Mouse (Mus musculus) heart, postnatal 10 days (tissue): ENCODE results near the gene Fyn. TPM values are rescaled to one million over a fixed set of nuclear protein-coding genes. Genes with fewer than 3 reads are reported as not detected.

ENCODE experiments used
- DNase-seq, 2 experiments: peaks; one replicate each; pipeline ENCODE4 v3.0.0; 2021
- intact Hi-C: fragments of 180-260 bp; cut with DNase I; formaldehyde crosslinking; loops from one replicate; pipeline ENCODE4 v1.15.1; 2025
- total RNA-seq, 2 experiments: library from RNA; stranded (reverse); gene quantifications; 2 replicates each; pipeline ENCODE4 v1.2.3; 2021

The Fyn gene
- 10 to 100 TPM; 52.2 to 55.5 TPM for total RNA-seq

- no peak for DNase-seq
- intact Hi-C loops: loop anchor here (1.0 to 5.0 kb wide), 4 partner anchors 101 to 197 kb away; no protein-coding TSS in a partner anchor
Observed at GRCm38 (mm10) chr10:39368572-39369135, at the start of gene Fyn. Gene Fyn, plus strand, starts transcription at chr10:39368855.

GRCm38 (mm10) chr10:39320798-39321622 is 47.6 kb upstream of the Fyn start:
- intact Hi-C loops: no loop called here
- DNase-seq: peak; percentile 82

GRCm38 (mm10) chr10:39321623-39321985 is 47.1 kb upstream of the Fyn start:
- DNase-seq: no peak
- intact Hi-C loops: no loop called here

GRCm38 (mm10) chr10:39322143-39322542 is 46.5 kb upstream of the Fyn start:
- intact Hi-C loops: no loop called here
- DNase-seq: peak; percentile 13 to 21

- DNase-seq: no peak
- intact Hi-C loops: no loop called here
Observed at GRCm38 (mm10) chr10:39324291-39324690, 44.4 kb upstream of the Fyn start.

GRCm38 (mm10) chr10:39328661-39329060 is 40.0 kb upstream of the Fyn start:
- intact Hi-C loops: no loop called here
- no peak for DNase-seq

- intact Hi-C loops: no loop called here
- peak; percentile 35 to 38 for DNase-seq
Observed at GRCm38 (mm10) chr10:39334320-39334719, 34.3 kb upstream of the Fyn start.

GRCm38 (mm10) chr10:39335880-39336279 is 32.8 kb upstream of the Fyn start:
- no peak for DNase-seq
- intact Hi-C loops: no loop called here

- DNase-seq: no peak
- intact Hi-C loops: no loop called here
Observed at GRCm38 (mm10) chr10:39339189-39339968, 29.3 kb upstream of the Fyn start.

GRCm38 (mm10) chr10:39339969-39340236 is 28.8 kb upstream of the Fyn start:
- intact Hi-C loops: no loop called here
- no peak for DNase-seq

- DNase-seq: peak; percentile 32 to 46
- intact Hi-C loops: no loop called here
Observed at GRCm38 (mm10) chr10:39343551-39343950, 25.1 kb upstream of the Fyn start.

- DNase-seq: no peak
- intact Hi-C loops: no loop called here
Observed at GRCm38 (mm10) chr10:39345921-39346320, 22.7 kb upstream of the Fyn start.

- intact Hi-C loops: no loop called here
- no peak for DNase-seq
Observed at GRCm38 (mm10) chr10:39349781-39350364, 18.8 kb upstream of the Fyn start.

- intact Hi-C loops: no loop called here
- DNase-seq: no peak
Observed at GRCm38 (mm10) chr10:39364196-39364595, 4.5 kb upstream of the Fyn start.

- DNase-seq: peak; percentile 96 to 97
- intact Hi-C loops: loop anchor here (1.0 to 5.0 kb wide), 4 partner anchors 102 to 198 kb away; no protein-coding TSS in a partner anchor
Observed at GRCm38 (mm10) chr10:39369502-39369931, 862 bp downstream of the Fyn start.

- peak; percentile 58 to 59 for DNase-seq
- intact Hi-C loops: loop anchor here (1.0 to 5.0 kb wide), 5 partner anchors 92 to 199 kb away; no protein-coding TSS in a partner anchor
Observed at GRCm38 (mm10) chr10:39369977-39370785, 1.5 kb downstream of the Fyn start.

GRCm38 (mm10) chr10:39370786-39371221 is 2.1 kb downstream of the Fyn start:
- intact Hi-C loops: loop anchor here (5.0 kb wide), 1 partner anchor 91 kb away; no protein-coding TSS in a partner anchor

GRCm38 (mm10) chr10:39371467-39371866 is 2.8 kb downstream of the Fyn start:
- intact Hi-C loops: loop anchor here (5.0 kb wide), 1 partner anchor 91 kb away; no protein-coding TSS in a partner anchor
- DNase-seq: no peak

More at GRCm38 (mm10) chr10:39370786-39371221, 2.1 kb downstream of the Fyn start:
- peak; percentile 46 to 47 for DNase-seq

GRCm38 (mm10) chr10:39371991-39372390 is 3.3 kb downstream of the Fyn start:
- intact Hi-C loops: loop anchor here (5.0 kb wide), 1 partner anchor 90 kb away; no protein-coding TSS in a partner anchor
- DNase-seq: no peak

- intact Hi-C loops: no loop called here
- no peak for DNase-seq
Observed at GRCm38 (mm10) chr10:39376676-39377075, 8.0 kb downstream of the Fyn start.
